Mouse (Mus musculus) heart, embryonic 11.5 days (tissue): Measurements from ENCODE around the gene Abcc8. TPM values are rescaled to one million over a fixed set of nuclear protein-coding genes. Genes with fewer than 3 reads are reported as not detected.

ENCODE experiments used
- polyA plus RNA-seq: library from polyadenylated mRNA; unstranded; fragments of >200 nt; fragmentation: Nextera tagmentation; extraction: Ambion mirVana; gene quantifications from 2 replicates; pipeline ENCODE4 v1.2.1, GENCODE M21; 2014

Abcc8 gene
- polyA plus RNA-seq, 1 experiment from 2014 or later: 6.8 TPM

Other genes with a start within 250 kb of the Abcc8 start
- gene Abcc6, start 149.7 kb downstream of the Abcc8 start, polyA plus RNA-seq: 0.04 TPM in 2 replicates
- 19.2 and 20.8 TPM in 2 replicates for gene Nomo1, start 146.3 kb downstream of the Abcc8 start, polyA plus RNA-seq
- 5.3 and 5.9 TPM in 2 replicates for gene Kcnj11, start 79.3 kb downstream of the Abcc8 start, polyA plus RNA-seq
- 1.7 and 2.0 TPM in 2 replicates for gene Ush1c, start 58.5 kb upstream of the Abcc8 start, polyA plus RNA-seq
- gene Otog, start 61.0 kb upstream of the Abcc8 start, polyA plus RNA-seq: not detected in 2 replicates
- gene Myod1, start 196.4 kb upstream of the Abcc8 start, polyA plus RNA-seq: 0.87 and 1.5 TPM in 2 replicates
- 0.21 and 0.27 TPM in 2 replicates for gene Kcnc1, start 216.5 kb upstream of the Abcc8 start, polyA plus RNA-seq